Mouse (Mus musculus): ENCODE measurements around the gene Pgrmc1. TPM values are rescaled to one million over a fixed set of nuclear protein-coding genes. Genes with fewer than 3 reads are reported as not detected.

Pgrmc1 gene
- polyA plus RNA-seq, 1 experiment from 2014 or later, result 219 TPM

- Histone ChIP-seq H3K9ac (ENCODE audit: low read depth, low read length) (peak within 1 kb of the TSS; percentile 71), H3K4me3 (ENCODE audit: low read length) (peak within 1 kb of the TSS; percentile 66), H3K4me1 (ENCODE audit: control insufficient read depth, insufficient read depth, low read length) (no peaks in the 10 kb centered on the region), H3K27me3 (replicated peaks; ENCODE audit: control insufficient read depth, insufficient read depth, low read length) (no peaks in the 10 kb centered on the region), H3K9me3 (ENCODE audit: control insufficient read depth, low read length) (no peaks in the 10 kb centered on the region), H3K27ac (ENCODE audit: low read length) (peak within 1 kb of the TSS; percentile 59), H3K4me2 (ENCODE audit: low read depth, low read length) (peak within 1 kb of the TSS; percentile 45), H3K36me3 (ENCODE audit: control insufficient read depth, insufficient read depth, low read length) (no peaks in the 10 kb centered on the region)
- 20% methylated on average over 48 of the region's 60 CpGs for WGBS
- peak; percentile 94 for ATAC-seq
Observed at GRCm38 (mm10) chrX:36644657-36645551, 46.9 kb downstream of the Pgrmc1 start, which contains the start of gene Akap17b. TSS of gene Akap17b (minus strand) at chrX:36645395.

Other genes starting within 250 kb of the Pgrmc1 start
- not detected in 2 replicates for gene Gm6268, start 196.9 kb upstream of the Pgrmc1 start, polyA plus RNA-seq (2015; fragmentation: Nextera tagmentation; extraction: Ambion mirVana)
- not detected in 2 replicates for gene Gm14569, start 106.4 kb upstream of the Pgrmc1 start, polyA plus RNA-seq (2015; fragmentation: Nextera tagmentation; extraction: Ambion mirVana)
- 1.9 and 2.1 TPM in 2 replicates for gene Akap17b, start 47.2 kb downstream of the Pgrmc1 start, polyA plus RNA-seq (2015; fragmentation: Nextera tagmentation; extraction: Ambion mirVana)
- gene Slc25a43, start 145.5 kb downstream of the Pgrmc1 start, polyA plus RNA-seq (2015; fragmentation: Nextera tagmentation; extraction: Ambion mirVana), result 4.4 and 4.7 TPM in 2 replicates
- 1,210 and 1,225 TPM in 2 replicates for gene Slc25a5, start 197.4 kb downstream of the Pgrmc1 start, polyA plus RNA-seq (2015; fragmentation: Nextera tagmentation; extraction: Ambion mirVana)